Mouse (Mus musculus): ENCODE measurements around the gene Snx30.

GRCm38 (mm10) chr4:59760636-59761364 lies 44.8 kb upstream of the Snx30 start:
- TF ChIP-seq CTCF (conservative IDR thresholded peaks at IDR 0.05; ENCODE audit: low read length) (peak; percentile 63), NANOG (IDR thresholded peaks at IDR 0.05; ENCODE audit: borderline replicate concordance, low read length) (no peak), POU5F1 (IDR thresholded peaks at IDR 0.05; ENCODE audit: borderline replicate concordance, low read length) (no peak)

Data from E14TG2a.4 (cell line).